Mouse (Mus musculus) ES-Bruce4 (cell line): ENCODE measurements around the gene Daxx. TPM values are rescaled to one million over a fixed set of nuclear protein-coding genes. Genes with fewer than 3 reads are reported as not detected.

Experiments
- H3K27ac ChIP-seq: 2 replicates; pipeline ENCODE4 v1.5.1; 2012; ENCODE audit warnings: low read length, inconsistent platforms; ENCODE audit not compliant: insufficient read depth
- H3K27me3 ChIP-seq: 2 replicates; pipeline ENCODE4 v1.6.1; 2012; ENCODE audit warnings: mild to moderate bottlenecking, low read length, inconsistent platforms; ENCODE audit not compliant: control insufficient read depth, poor library complexity, insufficient read depth, severe bottlenecking
- H3K36me3 ChIP-seq: 2 replicates; pipeline ENCODE4 v1.6.1; 2012; ENCODE audit warnings: inconsistent platforms, mild to moderate bottlenecking, low read length, moderate library complexity; ENCODE audit not compliant: control insufficient read depth, poor library complexity, insufficient read depth, severe bottlenecking
- H3K4me1 ChIP-seq: one replicate; pipeline ENCODE4 v1.8.1; 2011; ENCODE audit warnings: low read length; ENCODE audit not compliant: control insufficient read depth, insufficient read depth
- H3K4me3 ChIP-seq: 2 replicates; pipeline ENCODE4 v1.5.1; 2011; ENCODE audit warnings: low read depth, mild to moderate bottlenecking, low read length
- H3K9ac ChIP-seq: 2 replicates; pipeline ENCODE4 v1.6.1; 2012; ENCODE audit warnings: low read depth, mild to moderate bottlenecking, inconsistent platforms; ENCODE audit not compliant: poor library complexity, severe bottlenecking
- H3K9me3 ChIP-seq: replicated peaks from 2 replicates; pipeline ENCODE4 v1.6.1; 2012; ENCODE audit warnings: mild to moderate bottlenecking, low read length, inconsistent platforms; ENCODE audit not compliant: control insufficient read depth, poor library complexity, insufficient read depth, severe bottlenecking
- CTCF ChIP-seq: IDR thresholded peaks from one replicate; pipeline ENCODE4 v1.8.1; 2011; ENCODE audit warnings: low read depth, low read length
- EP300 ChIP-seq: IDR thresholded peaks from 2 replicates; pipeline ENCODE4 v1.6.1; 2011; ENCODE audit warnings: low read depth, low read length; ENCODE audit not compliant: insufficient read depth
- POLR2A ChIP-seq: IDR thresholded peaks from one replicate; pipeline ENCODE4 v1.8.1; 2011; ENCODE audit warnings: low read length; ENCODE audit not compliant: insufficient read depth
- polyA plus RNA-seq: library from polyadenylated mRNA; stranded (reverse); fragments of >200 nt; gene quantifications from 2 replicates; pipeline ENCODE4 v1.2.4, GENCODE M21; 2011; ENCODE audit warnings: low read depth; ENCODE audit not compliant: missing spikeins, insufficient read depth, insufficient read length

Gene Daxx
- polyA plus RNA-seq, 1 experiment: 42.3 TPM

- Histone ChIP-seq H3K36me3 (peaks cover 38% of the 10 kb centered on the region), H3K4me1 (no peaks in the 10 kb centered on the region), H3K9me3 (no peaks in the 10 kb centered on the region), H3K4me3 (peak overlapping the region; percentile 7; the same call in 1 of the 2 replicates), H3K27me3 (no peaks in the 10 kb centered on the region), H3K9ac (peak overlapping the region; percentile 88; the same call in 1 of the 2 replicates), H3K27ac (peak overlapping the region; percentile 56)
- TF ChIP-seq EP300 (no peak), CTCF (no peak), POLR2A (no peak)
Measured at GRCm38 (mm10) chr17:33952879-33953278, 43.7 kb downstream of the Daxx start.

- Histone ChIP-seq H3K27ac (peak overlapping the region; percentile 56), H3K9me3 (no peaks in the 10 kb centered on the region), H3K4me3 (peak overlapping the region; percentile 31), H3K27me3 (no peaks in the 10 kb centered on the region), H3K36me3 (peaks cover 38% of the 10 kb centered on the region), H3K4me1 (no peaks in the 10 kb centered on the region), H3K9ac (peak overlapping the region; percentile 88)
- TF ChIP-seq EP300 (no peak), POLR2A (no peak), CTCF (no peak)
Measured at GRCm38 (mm10) chr17:33953310-33953709, 44.1 kb downstream of the Daxx start.

- Histone ChIP-seq H3K4me3 (peak overlapping the region; percentile 87), H3K9ac (peak overlapping the region; percentile 88), H3K27ac (peak overlapping the region; percentile 56), H3K9me3 (no peaks in the 10 kb centered on the region), H3K4me1 (no peaks in the 10 kb centered on the region), H3K27me3 (no peaks in the 10 kb centered on the region), H3K36me3 (peaks cover 38% of the 10 kb centered on the region)
- TF ChIP-seq CTCF: no peak
Measured at GRCm38 (mm10) chr17:33953961-33954565, 44.8 kb downstream of the Daxx start.

- TF ChIP-seq CTCF: no peak
- no peak for TF ChIP-seq EP300
- no peak for TF ChIP-seq POLR2A
- Histone ChIP-seq H3K9ac (peak overlapping the region; percentile 88), H3K27ac (peak overlapping the region; percentile 56), H3K4me3 (peak overlapping the region; percentile 87), H3K4me1 (no peaks in the 10 kb centered on the region), H3K9me3 (no peaks in the 10 kb centered on the region), H3K27me3 (no peaks in the 10 kb centered on the region), H3K36me3 (peaks cover 34% of the 10 kb centered on the region)
Measured at GRCm38 (mm10) chr17:33954646-33955554, 45.7 kb downstream of the Daxx start.

- no peaks in the 10 kb centered on the region for H3K4me1 ChIP-seq
- no peak for TF ChIP-seq CTCF
- peak; percentile 95 for TF ChIP-seq POLR2A
- no peaks in the 10 kb centered on the region for H3K9me3 ChIP-seq
- peaks cover 34% of the 10 kb centered on the region for H3K36me3 ChIP-seq
- H3K27ac ChIP-seq: peak within 1 kb of the TSS; percentile 56
- H3K27me3 ChIP-seq: no peaks in the 10 kb centered on the region
- peak within 1 kb of the TSS; percentile 87 for H3K4me3 ChIP-seq
- H3K9ac ChIP-seq: peak within 1 kb of the TSS; percentile 88
Measured at GRCm38 (mm10) chr17:33955555-33956214, 46.5 kb downstream of the Daxx start, which contains the start of the genes Vps52 and Rps18. Gene Vps52, plus strand, starts transcription at chr17:33955812. Gene Rps18, minus strand, starts transcription at chr17:33956001.
